Mouse (Mus musculus) thymus, postnatal 14 days (tissue): ENCODE measurements around the gene Defb20.

Source experiments
- DNase-seq: peaks from one replicate; pipeline ENCODE4 v3.0.0; 2021

Gene Defb20

GRCm38 (mm10) chr2:152500204-152500862, 23.5 kb downstream of the Defb20 start:
- no peak for DNase-seq

- no peak for DNase-seq
Observed at GRCm38 (mm10) chr2:152500863-152501229, 24.0 kb downstream of the Defb20 start.

- no peak for DNase-seq
Observed at GRCm38 (mm10) chr2:152503950-152504349, 27.1 kb downstream of the Defb20 start.

GRCm38 (mm10) chr2:152511592-152511991, 34.7 kb downstream of the Defb20 start, which contains the start of gene Defb26:
Gene Defb26, minus strand, starts transcription at chr2:152511692.
- DNase-seq: no peak

- no peak for DNase-seq
Observed at GRCm38 (mm10) chr2:152516084-152516483, 39.2 kb downstream of the Defb20 start.

- no peak for DNase-seq
Observed at GRCm38 (mm10) chr2:152517981-152518380, 41.1 kb downstream of the Defb20 start, which contains the start of gene Defb28. Gene Defb28, plus strand, starts transcription at chr2:152518255.
